Mouse (Mus musculus) liver, adult 2 months (tissue): Measurements from ENCODE around the gene Ip6k1. TPM values are rescaled to one million over a fixed set of nuclear protein-coding genes. Genes with fewer than 3 reads are reported as not detected.

ENCODE experiments used
- DNase-seq: peaks from one replicate; pipeline ENCODE4 v3.0.0-alpha.2; 2011; ENCODE audit warnings: low read depth, low spot score; ENCODE audit errors: extremely low read depth
- H3K27ac ChIP-seq: fragments of 200-500 bp; replicated peaks from 2 replicates; pipeline ENCODE4 v1.5.1; 2012; ENCODE audit warnings: low read depth, mild to moderate bottlenecking, control low read depth, inconsistent platforms, low read length; ENCODE audit not compliant: insufficient read depth
- H3K27me3 ChIP-seq: fragments of 200-500 bp; 2 replicates; pipeline ENCODE4 v1.6.1; 2012; ENCODE audit warnings: mild to moderate bottlenecking, moderate library complexity, low read length, inconsistent platforms; ENCODE audit not compliant: control insufficient read depth, insufficient read depth
- H3K36me3 ChIP-seq: fragments of 200-500 bp; 2 replicates; pipeline ENCODE4 v1.6.1; 2012; ENCODE audit warnings: low read length, inconsistent platforms; ENCODE audit not compliant: control insufficient read depth, insufficient read depth
- H3K4me1 ChIP-seq: fragments of 200-500 bp; 2 replicates; pipeline ENCODE4 v1.6.1; 2011; ENCODE audit warnings: low read length; ENCODE audit not compliant: control insufficient read depth, insufficient read depth
- H3K4me3 ChIP-seq: fragments of 200-500 bp; 2 replicates; pipeline ENCODE4 v1.5.1; 2011; ENCODE audit warnings: low read depth, mild to moderate bottlenecking, control low read depth, low read length, moderate library complexity; ENCODE audit not compliant: insufficient read depth
- H3K79me2 ChIP-seq: fragments of 200-500 bp; 2 replicates; pipeline ENCODE4 v1.6.1; 2012; ENCODE audit warnings: inconsistent platforms, mild to moderate bottlenecking, low read length, moderate library complexity; ENCODE audit not compliant: control insufficient read depth, insufficient read depth
- H3K9ac ChIP-seq: fragments of 200-500 bp; 2 replicates; pipeline ENCODE4 v1.6.1; 2012; ENCODE audit warnings: low read depth, mild to moderate bottlenecking, control low read depth, inconsistent platforms, low read length
- CTCF ChIP-seq: fragments of 200-500 bp; IDR thresholded peaks from 2 replicates; pipeline ENCODE4 v1.5.1; 2011; ENCODE audit warnings: low read depth, low read length, control low read depth
- POLR2A ChIP-seq: fragments of 200-500 bp; IDR thresholded peaks from 2 replicates; pipeline ENCODE4 v1.6.1; 2011; ENCODE audit warnings: low read length, control low read depth; ENCODE audit not compliant: insufficient read depth; ENCODE audit errors: extremely low read depth
- WGBS: fragments of 180-500 bp; shearing (Covaris S2); methylation state at CpG from one replicate; pipeline ENCODE4 v1.1.7; 2018; 5-methylcytosine and 5-hydroxymethylcytosine counted together
- polyA plus RNA-seq: library from polyadenylated mRNA; depleted of rRNA; stranded (reverse); fragments of >200 nt; gene quantifications from 2 replicates; pipeline ENCODE4 v1.2.3, GENCODE M21; 2012
- total RNA-seq: library from RNA; depleted of rRNA; stranded (reverse); fragments of >200 nt; gene quantifications from 2 replicates; pipeline ENCODE4 v1.2.3, GENCODE M21; 2014

The Ip6k1 gene
- total and polyA plus RNA-seq, 2 experiments, result 40.1 to 46.3 TPM

- Histone ChIP-seq H3K4me3 (no peak within 1 kb of the TSS), H3K4me1 (no peaks in the 10 kb centered on the region), H3K27ac (no peak within 1 kb of the TSS), H3K9ac (no peak within 1 kb of the TSS), H3K27me3 (no peaks in the 10 kb centered on the region), H3K36me3 (no peaks in the 10 kb centered on the region), H3K79me2 (no peaks in the 10 kb centered on the region)
- TF ChIP-seq POLR2A (no peak), CTCF (no peak)
- 98% methylated on average over 2 of the region's 2 CpGs for WGBS
- no peak for DNase-seq
Measured at GRCm38 (mm10) chr9:107992197-107992596, 10.1 kb upstream of the Ip6k1 start, which contains the start of gene Cdhr4. Cdhr4 (plus strand) TSS chr9:107992497.

GRCm38 (mm10) chr9:107993013-107993412, 9.3 kb upstream of the Ip6k1 start:
- no peaks in the 10 kb centered on the region for H3K79me2 ChIP-seq
- H3K4me1 ChIP-seq, result no peaks in the 10 kb centered on the region
- H3K36me3 ChIP-seq, result no peaks in the 10 kb centered on the region
- H3K27ac ChIP-seq, result no peak overlapping the region
- DNase-seq, result no peak
- TF ChIP-seq POLR2A (no peak), CTCF (no peak)
- H3K9ac ChIP-seq, result no peak overlapping the region
- H3K4me3 ChIP-seq, result no peak overlapping the region
- no peaks in the 10 kb centered on the region for H3K27me3 ChIP-seq
- 94% methylated on average over 11 of the region's 11 CpGs for WGBS

- Histone ChIP-seq H3K9ac (no peak overlapping the region), H3K27me3 (no peaks in the 10 kb centered on the region), H3K4me1 (no peaks in the 10 kb centered on the region), H3K36me3 (no peaks in the 10 kb centered on the region), H3K4me3 (no peak overlapping the region), H3K79me2 (no peaks in the 10 kb centered on the region), H3K27ac (no peak overlapping the region)
- DNase-seq, result no peak
- no peak for TF ChIP-seq CTCF
- no peak for TF ChIP-seq POLR2A
- WGBS, result 66% methylated on average over 2 of the region's 2 CpGs
Measured at GRCm38 (mm10) chr9:107994464-107994863, 7.8 kb upstream of the Ip6k1 start.

DNA sequence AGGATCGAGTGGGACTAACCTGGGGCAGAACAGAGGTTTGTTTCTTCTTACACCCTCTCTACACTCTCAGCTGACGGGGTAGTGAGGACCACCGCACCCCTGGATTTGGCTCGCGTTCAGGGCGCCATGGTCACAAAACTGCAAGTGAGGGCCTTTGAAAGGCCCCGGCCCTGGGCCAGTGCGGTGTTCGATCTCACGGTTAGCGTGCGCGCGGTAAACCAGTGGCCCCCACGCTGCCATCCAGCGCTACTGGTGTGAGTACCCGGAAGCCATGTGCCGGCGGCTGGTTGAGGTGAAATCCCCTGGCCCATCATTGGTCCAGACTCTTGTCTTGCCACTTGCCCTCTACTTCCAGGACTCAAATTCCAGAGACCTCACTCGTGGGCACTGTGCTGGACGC, 6.8 kb upstream of the Ip6k1 start:
- WGBS, result 96% methylated on average over 21 of the region's 21 CpGs
- no peaks in the 10 kb centered on the region for H3K79me2 ChIP-seq
- no peaks in the 10 kb centered on the region for H3K27me3 ChIP-seq
- TF ChIP-seq POLR2A (no peak), CTCF (no peak)
- no peak overlapping the region for H3K27ac ChIP-seq
- H3K4me1 ChIP-seq, result no peaks in the 10 kb centered on the region
- no peaks in the 10 kb centered on the region for H3K36me3 ChIP-seq
- no peak overlapping the region for H3K9ac ChIP-seq
- no peak overlapping the region for H3K4me3 ChIP-seq
- DNase-seq, result no peak

DNA sequence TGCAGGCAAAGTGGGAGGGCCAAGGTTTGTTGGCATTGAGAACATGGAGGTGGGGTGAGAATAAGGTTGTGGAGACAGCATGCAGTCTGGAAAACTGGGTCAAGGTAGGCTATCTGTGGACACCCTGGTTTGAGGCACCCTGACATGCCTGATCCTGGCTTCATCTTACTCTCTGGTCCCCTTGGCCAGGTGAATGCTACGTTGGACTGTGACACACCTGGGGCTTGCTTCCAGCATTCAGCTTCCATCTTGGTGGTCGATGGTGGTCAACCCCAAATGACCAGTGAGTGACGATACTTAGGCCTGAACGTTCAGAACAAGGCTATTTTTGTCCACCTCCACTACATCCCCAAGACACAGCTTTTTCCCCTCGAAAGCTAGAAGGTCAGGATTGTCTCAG, 6.3 kb upstream of the Ip6k1 start, which contains the start of gene Gm20662:
Gene Gm20662 (plus strand): TSS at position 301 of the 400 bp plus-strand sequence.
- no peaks in the 10 kb centered on the region for H3K4me1 ChIP-seq
- no peak for TF ChIP-seq CTCF
- TF ChIP-seq POLR2A, result no peak
- no peak within 1 kb of the TSS for H3K9ac ChIP-seq
- no peaks in the 10 kb centered on the region for H3K36me3 ChIP-seq
- no peak within 1 kb of the TSS for H3K27ac ChIP-seq
- no peaks in the 10 kb centered on the region for H3K27me3 ChIP-seq
- H3K4me3 ChIP-seq, result no peak within 1 kb of the TSS
- DNase-seq, result no peak
- H3K79me2 ChIP-seq, result no peaks in the 10 kb centered on the region
- 97% methylated on average over 5 of the region's 5 CpGs for WGBS

DNA sequence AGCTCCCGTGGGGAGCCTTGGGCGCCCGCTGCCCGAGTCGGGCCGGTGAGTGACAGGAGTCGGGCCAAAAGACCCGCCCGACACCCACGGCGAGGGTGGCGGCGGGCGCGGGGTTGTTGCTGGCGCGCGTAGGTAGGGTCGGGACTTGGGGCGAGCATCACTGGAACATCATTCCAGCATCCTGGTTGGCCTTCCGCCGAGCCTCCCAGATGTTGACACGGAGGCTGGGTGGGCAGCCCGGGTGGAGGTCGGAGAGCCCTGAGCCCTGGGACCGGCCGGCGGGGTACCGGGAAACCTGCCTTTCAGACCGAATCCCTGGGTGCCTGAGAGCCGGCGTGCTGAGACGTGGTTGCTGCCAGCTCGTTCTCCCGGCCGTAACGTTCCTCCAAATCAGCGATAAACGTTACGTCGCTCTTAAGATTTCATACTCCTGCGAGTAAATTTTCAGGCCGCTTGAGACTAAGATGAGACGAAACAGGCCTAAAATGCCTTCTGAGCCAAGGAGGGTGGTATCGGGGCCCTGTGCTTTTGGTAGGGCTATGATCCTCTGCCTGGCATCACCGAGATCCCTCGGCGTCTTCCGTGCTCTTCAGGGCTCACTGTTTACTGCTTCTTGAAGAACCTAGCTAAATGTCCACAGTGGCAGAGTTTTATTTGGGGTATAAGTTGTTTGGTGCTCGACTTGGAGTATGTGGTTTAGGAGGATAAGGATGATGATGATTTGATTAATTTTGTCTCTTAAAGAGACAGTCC, 653 bp downstream of the Ip6k1 start:
- no peak for TF ChIP-seq POLR2A
- TF ChIP-seq CTCF, result no peak
- no peaks in the 10 kb centered on the region for H3K27me3 ChIP-seq
- peak overlapping the region; percentile 91 for H3K4me3 ChIP-seq
- peaks cover 19% of the 10 kb centered on the region; the same call in 1 of the 2 replicates for H3K79me2 ChIP-seq
- peaks cover 16% of the 10 kb centered on the region for H3K4me1 ChIP-seq
- peak; percentile 37 for DNase-seq
- H3K9ac ChIP-seq, result peak overlapping the region; percentile 93
- H3K27ac ChIP-seq, result peak overlapping the region; percentile 81
- WGBS, result under 1% methylated on average over 50 of the region's 50 CpGs
- no peaks in the 10 kb centered on the region for H3K36me3 ChIP-seq
